Mouse (Mus musculus): Measurements from ENCODE around the gene Gm8113. TPM values are rescaled to one million over a fixed set of nuclear protein-coding genes. Genes with fewer than 3 reads are reported as not detected.
"Not testable (repeated sequence)": the region's sequence is repeated elsewhere in the genome, so short reads cannot be mapped to it uniquely, and the experiment has no call there.

The Gm8113 gene
- 0.08 and 0.15 TPM in 2 replicates for polyA plus RNA-seq (2012; rRNA removed)

DNA sequence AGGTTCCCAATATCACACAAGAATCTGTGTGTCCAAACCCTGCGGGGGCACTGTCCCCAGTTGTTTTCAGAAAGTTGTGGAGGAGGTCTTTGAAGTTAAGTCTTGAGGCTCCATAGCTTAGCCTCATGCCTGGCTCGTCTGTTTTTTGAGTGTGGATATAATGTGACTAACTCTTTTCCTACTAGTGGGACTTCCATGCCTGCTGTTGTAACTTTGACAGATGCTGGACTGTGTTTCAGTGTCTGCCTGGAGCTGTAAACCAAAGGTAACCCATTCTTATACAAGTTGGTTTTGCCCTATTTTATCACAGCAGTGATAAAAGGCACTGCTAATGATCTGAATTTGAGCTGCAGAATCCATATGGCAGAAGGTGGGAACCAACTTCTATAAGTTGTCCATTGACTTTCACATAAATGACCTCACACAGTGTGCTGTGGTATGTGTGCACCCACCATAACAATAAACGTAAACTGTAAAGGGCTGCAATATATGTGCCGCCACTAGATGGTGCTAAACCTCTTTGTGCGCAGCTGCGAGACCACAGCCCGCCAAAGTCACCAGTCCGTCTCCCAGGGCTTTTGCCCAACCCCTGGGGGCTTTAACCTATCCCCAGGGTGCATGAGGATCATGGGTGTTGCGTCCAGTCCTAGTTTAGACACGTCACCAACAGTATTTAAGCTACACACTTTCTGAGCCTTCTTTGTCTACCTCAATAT lies at the start of gene Gm8113:
Gene Gm8113, plus strand, starts transcription at position 703 of the 716 bp plus-strand sequence.
- not testable (repeated sequence) for H3K27me3 ChIP-seq (ENCODE audit: control insufficient read depth, insufficient read depth, low read length); H3K36me3 ChIP-seq (ENCODE audit: control insufficient read depth, insufficient read depth, low read length); H3K4me1 ChIP-seq (ENCODE audit: control insufficient read depth, insufficient read depth, insufficient read length, low read length); H3K27ac ChIP-seq (ENCODE audit: insufficient read depth, low read depth, low read length)
- TF ChIP-seq CTCF (IDR thresholded peaks at IDR 0.05; ENCODE audit: extremely low read depth, insufficient read length, insufficient replicate concordance, low read depth, low read length), result peak; percentile 65; the same call in 1 of the 2 replicates
- H3K4me3 ChIP-seq (ENCODE audit: low read depth, low read length), result peak within 1 kb of the TSS; percentile 70
- WGBS, result 9% methylated on average over 10 of the region's 10 CpGs

DNA sequence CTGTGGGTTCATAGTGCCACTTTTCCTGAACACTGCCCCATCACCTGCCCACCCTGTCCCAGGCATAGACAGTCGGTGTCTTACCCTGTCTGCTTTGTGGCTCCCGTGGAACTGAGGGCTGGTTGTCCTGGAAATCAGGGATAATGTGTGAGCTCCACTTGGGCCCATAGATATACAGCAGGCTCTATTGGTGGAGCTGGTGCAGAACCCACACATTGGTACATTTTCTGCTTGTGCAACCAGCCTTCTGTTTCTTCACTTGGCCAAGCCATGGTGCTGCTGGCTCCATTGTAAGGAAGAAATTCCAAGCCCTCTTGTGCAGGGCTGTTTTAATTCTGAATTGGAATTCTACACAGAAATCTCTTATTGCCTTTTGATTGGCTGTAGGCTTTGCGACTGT lies 49.8 kb upstream of the Gm8113 start, which contains the start of gene Ear1:
Gene Ear1, minus strand, starts transcription at position 101 of the 400 bp plus-strand sequence.
- 82% methylated on average over 3 of the region's 3 CpGs for WGBS
- H3K36me3 ChIP-seq (ENCODE audit: control insufficient read depth, insufficient read depth, low read length); H3K4me3 ChIP-seq (ENCODE audit: low read depth, low read length); H3K27me3 ChIP-seq (ENCODE audit: control insufficient read depth, insufficient read depth, low read length); H3K27ac ChIP-seq (ENCODE audit: insufficient read depth, low read depth, low read length); H3K4me1 ChIP-seq (ENCODE audit: control insufficient read depth, insufficient read depth, insufficient read length, low read length): not testable (repeated sequence)

DNA sequence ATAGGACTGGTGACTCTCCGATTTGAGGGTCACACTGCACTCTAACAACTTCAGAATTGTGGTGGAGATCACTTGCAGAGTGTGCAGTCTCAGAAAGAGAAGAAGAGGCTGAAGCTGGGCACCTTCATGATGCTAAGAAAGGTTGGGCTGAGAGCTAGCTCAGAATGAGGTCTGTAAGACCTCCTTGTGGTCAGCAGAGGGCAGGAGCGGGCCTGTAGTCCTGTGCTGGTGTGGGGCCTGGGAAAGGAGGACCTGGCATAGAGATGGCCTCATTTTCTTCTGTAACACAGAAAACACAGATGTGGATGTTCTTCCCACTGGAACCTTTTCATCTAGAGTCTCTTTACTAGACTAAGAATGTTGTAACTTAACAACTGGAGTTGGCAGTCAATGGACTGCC lies 47.4 kb upstream of the Gm8113 start:
- H3K36me3 ChIP-seq (ENCODE audit: control insufficient read depth, insufficient read depth, low read length); H3K4me3 ChIP-seq (ENCODE audit: low read depth, low read length); H3K4me1 ChIP-seq (ENCODE audit: control insufficient read depth, insufficient read depth, insufficient read length, low read length); H3K27me3 ChIP-seq (ENCODE audit: control insufficient read depth, insufficient read depth, low read length); H3K27ac ChIP-seq (ENCODE audit: insufficient read depth, low read depth, low read length): not testable (repeated sequence)
- WGBS, result 48% methylated on average over 1 of the region's 2 CpGs

- H3K36me3 ChIP-seq (ENCODE audit: control insufficient read depth, insufficient read depth, low read length); H3K4me3 ChIP-seq (ENCODE audit: low read depth, low read length); H3K27ac ChIP-seq (ENCODE audit: insufficient read depth, low read depth, low read length); H3K4me1 ChIP-seq (ENCODE audit: control insufficient read depth, insufficient read depth, insufficient read length, low read length); H3K27me3 ChIP-seq (ENCODE audit: control insufficient read depth, insufficient read depth, low read length): not testable (repeated sequence)
- WGBS, result 74% methylated on average over 5 of the region's 5 CpGs
Observed at GRCm38 (mm10) chr14:43879966-43880545, 45.1 kb upstream of the Gm8113 start.

DNA sequence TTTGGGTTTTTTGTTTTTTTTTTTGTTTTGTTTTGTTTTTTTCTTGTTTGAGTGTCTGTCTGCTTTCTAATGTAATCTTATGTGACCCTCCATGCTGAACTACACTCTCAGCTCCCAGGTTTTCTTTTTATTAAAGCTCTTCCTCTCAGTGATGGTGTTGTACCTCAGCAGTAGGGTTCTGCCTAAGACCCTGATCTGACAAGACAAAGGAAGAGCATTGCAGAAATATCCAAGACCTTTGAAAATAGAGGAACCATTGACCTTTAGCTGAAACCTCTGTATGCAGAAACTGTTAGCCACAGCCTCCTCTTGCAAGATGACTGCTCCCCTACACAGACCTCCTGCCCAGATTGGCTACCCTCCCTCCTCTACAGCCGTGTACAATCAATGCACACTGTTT lies 39.0 kb upstream of the Gm8113 start:
- H3K4me1 ChIP-seq (ENCODE audit: control insufficient read depth, insufficient read depth, insufficient read length, low read length); H3K4me3 ChIP-seq (ENCODE audit: low read depth, low read length); H3K36me3 ChIP-seq (ENCODE audit: control insufficient read depth, insufficient read depth, low read length); H3K27ac ChIP-seq (ENCODE audit: insufficient read depth, low read depth, low read length); H3K27me3 ChIP-seq (ENCODE audit: control insufficient read depth, insufficient read depth, low read length): not testable (repeated sequence)
- WGBS, result 37% methylated on average over 1 of the region's 1 CpGs

- H3K36me3 ChIP-seq (ENCODE audit: control insufficient read depth, insufficient read depth, low read length); H3K4me3 ChIP-seq (ENCODE audit: low read depth, low read length); H3K4me1 ChIP-seq (ENCODE audit: control insufficient read depth, insufficient read depth, insufficient read length, low read length); H3K27ac ChIP-seq (ENCODE audit: insufficient read depth, low read depth, low read length); H3K27me3 ChIP-seq (ENCODE audit: control insufficient read depth, insufficient read depth, low read length): not testable (repeated sequence)
- WGBS, result 95% methylated on average over 1 of the region's 1 CpGs
Observed at GRCm38 (mm10) chr14:43891288-43891687, 33.9 kb upstream of the Gm8113 start.

DNA sequence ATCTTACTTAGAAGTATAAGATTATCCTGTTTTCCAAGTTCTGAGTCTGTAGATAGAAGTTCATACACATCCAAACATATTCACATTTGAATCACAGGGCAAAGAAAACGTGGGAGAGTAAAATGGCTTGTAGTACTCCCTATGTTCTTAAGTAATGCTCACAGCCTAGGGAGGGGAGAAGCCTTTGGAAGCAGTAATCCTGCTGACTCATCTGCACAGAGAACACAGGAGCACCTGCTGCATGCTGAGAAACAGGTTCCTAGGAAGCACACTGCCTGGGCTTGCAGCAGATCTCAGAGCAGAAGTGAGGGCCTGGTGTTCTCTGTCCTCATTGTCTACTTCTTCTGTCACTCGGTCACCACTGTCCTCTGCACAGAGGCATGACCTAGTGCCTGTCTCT lies 29.8 kb upstream of the Gm8113 start:
- H3K36me3 ChIP-seq (ENCODE audit: control insufficient read depth, insufficient read depth, low read length); H3K27me3 ChIP-seq (ENCODE audit: control insufficient read depth, insufficient read depth, low read length); H3K27ac ChIP-seq (ENCODE audit: insufficient read depth, low read depth, low read length); H3K4me3 ChIP-seq (ENCODE audit: low read depth, low read length); H3K4me1 ChIP-seq (ENCODE audit: control insufficient read depth, insufficient read depth, insufficient read length, low read length): not testable (repeated sequence)
- WGBS, result 32% methylated on average over 1 of the region's 2 CpGs

GRCm38 (mm10) chr14:43898577-43898976 lies 26.6 kb upstream of the Gm8113 start:
- not testable (repeated sequence) for H3K4me1 ChIP-seq (ENCODE audit: control insufficient read depth, insufficient read depth, insufficient read length, low read length); H3K4me3 ChIP-seq (ENCODE audit: low read depth, low read length); H3K27ac ChIP-seq (ENCODE audit: insufficient read depth, low read depth, low read length); H3K36me3 ChIP-seq (ENCODE audit: control insufficient read depth, insufficient read depth, low read length); H3K27me3 ChIP-seq (ENCODE audit: control insufficient read depth, insufficient read depth, low read length)
- WGBS, result 53% methylated on average over 3 of the region's 3 CpGs

- H3K36me3 ChIP-seq (ENCODE audit: control insufficient read depth, insufficient read depth, low read length); H3K4me3 ChIP-seq (ENCODE audit: low read depth, low read length); H3K27me3 ChIP-seq (ENCODE audit: control insufficient read depth, insufficient read depth, low read length); H3K4me1 ChIP-seq (ENCODE audit: control insufficient read depth, insufficient read depth, insufficient read length, low read length); H3K27ac ChIP-seq (ENCODE audit: insufficient read depth, low read depth, low read length): not testable (repeated sequence)
Observed at GRCm38 (mm10) chr14:43918214-43918613, 7.0 kb upstream of the Gm8113 start.

GRCm38 (mm10) chr14:43923459-43923858 lies 1.7 kb upstream of the Gm8113 start, which contains the start of gene Ear10:
Gene Ear10 (minus strand): TSS chr14:43923559.
- H3K36me3 ChIP-seq (ENCODE audit: control insufficient read depth, insufficient read depth, low read length); H3K27ac ChIP-seq (ENCODE audit: insufficient read depth, low read depth, low read length); H3K4me1 ChIP-seq (ENCODE audit: control insufficient read depth, insufficient read depth, insufficient read length, low read length); H3K4me3 ChIP-seq (ENCODE audit: low read depth, low read length); H3K27me3 ChIP-seq (ENCODE audit: control insufficient read depth, insufficient read depth, low read length): not testable (repeated sequence)
- WGBS, result 83% methylated on average over 3 of the region's 3 CpGs

- H3K27ac ChIP-seq (ENCODE audit: insufficient read depth, low read depth, low read length); H3K4me1 ChIP-seq (ENCODE audit: control insufficient read depth, insufficient read depth, insufficient read length, low read length); H3K36me3 ChIP-seq (ENCODE audit: control insufficient read depth, insufficient read depth, low read length); H3K27me3 ChIP-seq (ENCODE audit: control insufficient read depth, insufficient read depth, low read length): not testable (repeated sequence)
- 2% methylated on average over 21 of the region's 21 CpGs for WGBS
- peak overlapping the region; percentile 70 for H3K4me3 ChIP-seq (ENCODE audit: low read depth, low read length)
Observed at GRCm38 (mm10) chr14:43925404-43925950, 287 bp downstream of the Gm8113 start.
